Mouse (Mus musculus): Measurements from ENCODE around the gene Lrrfip1.

GRCm38 (mm10) chr1:91079740-91080422 lies 81.3 kb downstream of the Lrrfip1 start:
- TF ChIP-seq REST (IDR thresholded peaks at IDR 0.05; ENCODE audit: insufficient read depth, insufficient read length) = no peak
- TF ChIP-seq POLR2A (IDR thresholded peaks at IDR 0.05; ENCODE audit: insufficient read length, low read depth) = no peak
- TF ChIP-seq MYOG (IDR thresholded peaks at IDR 0.05; ENCODE audit: control insufficient read depth in 1 of 3, insufficient read depth in 1 of 3, insufficient read length in 2 of 3, low read depth in 2 of 3) = no peak
- no peak for TF ChIP-seq MAX (IDR thresholded peaks at IDR 0.05; ENCODE audit: low read depth)
- no peak for TF ChIP-seq E2F4 (IDR thresholded peaks at IDR 0.05; ENCODE audit: insufficient read depth)
- TF ChIP-seq TCF12 (IDR thresholded peaks at IDR 0.05; ENCODE audit: insufficient read depth, poor library complexity, severe bottlenecking) = no peak
- TF ChIP-seq CEBPB (IDR thresholded peaks at IDR 0.05; ENCODE audit: insufficient read depth, poor library complexity, severe bottlenecking) = no peak
